Mouse (Mus musculus) hindbrain, embryonic 10.5 days (tissue): ENCODE measurements around the gene Nubp1. TPM values are rescaled to one million over a fixed set of nuclear protein-coding genes. Genes with fewer than 3 reads are reported as not detected.

Experiments used
- DNase-seq: peaks from one replicate; pipeline ENCODE4 v3.0.0-alpha.2; 2017; ENCODE audit warnings: low spot score
- H3K27ac ChIP-seq: fragments of 300-500 bp; sonication (generic); 2 replicates; pipeline ENCODE4 v1.5.1; 2016; ENCODE audit warnings: mild to moderate bottlenecking, moderate library complexity
- H3K27me3 ChIP-seq: fragments of 300-500 bp; sonication (generic); 2 replicates; pipeline ENCODE4 v1.6.1; 2016; ENCODE audit warnings: mild to moderate bottlenecking; ENCODE audit not compliant: poor library complexity, insufficient read depth, severe bottlenecking
- H3K36me3 ChIP-seq: fragments of 300-500 bp; sonication (generic); 2 replicates; pipeline ENCODE4 v1.6.1; 2016; ENCODE audit warnings: mild to moderate bottlenecking, moderate library complexity
- H3K4me1 ChIP-seq: fragments of 300-500 bp; sonication (generic); replicated peaks from 2 replicates; pipeline ENCODE4 v1.6.1; 2016; ENCODE audit warnings: mild to moderate bottlenecking
- H3K4me3 ChIP-seq: fragments of 300-500 bp; sonication (generic); 2 replicates; pipeline ENCODE4 v1.5.1; 2016; ENCODE audit warnings: mild to moderate bottlenecking, moderate library complexity
- H3K9me3 ChIP-seq: fragments of 300-500 bp; sonication (generic); 2 replicates; pipeline ENCODE4 v1.6.1; 2016; ENCODE audit warnings: mild to moderate bottlenecking, moderate library complexity
- WGBS: fragments of 180-500 bp; shearing (Covaris S2); methylation state at CpG from one replicate; pipeline ENCODE4 v1.1.7; 2016; 5-methylcytosine and 5-hydroxymethylcytosine counted together
- polyA plus RNA-seq: library from polyadenylated mRNA; unstranded; fragments of >200 nt; fragmentation: Nextera tagmentation; extraction: Ambion mirVana; gene quantifications from 2 replicates; pipeline ENCODE4 v1.2.1, GENCODE M21; 2016

The Nubp1 gene
- polyA plus RNA-seq, result 73.5 and 77.1 TPM in 2 replicates

DNA sequence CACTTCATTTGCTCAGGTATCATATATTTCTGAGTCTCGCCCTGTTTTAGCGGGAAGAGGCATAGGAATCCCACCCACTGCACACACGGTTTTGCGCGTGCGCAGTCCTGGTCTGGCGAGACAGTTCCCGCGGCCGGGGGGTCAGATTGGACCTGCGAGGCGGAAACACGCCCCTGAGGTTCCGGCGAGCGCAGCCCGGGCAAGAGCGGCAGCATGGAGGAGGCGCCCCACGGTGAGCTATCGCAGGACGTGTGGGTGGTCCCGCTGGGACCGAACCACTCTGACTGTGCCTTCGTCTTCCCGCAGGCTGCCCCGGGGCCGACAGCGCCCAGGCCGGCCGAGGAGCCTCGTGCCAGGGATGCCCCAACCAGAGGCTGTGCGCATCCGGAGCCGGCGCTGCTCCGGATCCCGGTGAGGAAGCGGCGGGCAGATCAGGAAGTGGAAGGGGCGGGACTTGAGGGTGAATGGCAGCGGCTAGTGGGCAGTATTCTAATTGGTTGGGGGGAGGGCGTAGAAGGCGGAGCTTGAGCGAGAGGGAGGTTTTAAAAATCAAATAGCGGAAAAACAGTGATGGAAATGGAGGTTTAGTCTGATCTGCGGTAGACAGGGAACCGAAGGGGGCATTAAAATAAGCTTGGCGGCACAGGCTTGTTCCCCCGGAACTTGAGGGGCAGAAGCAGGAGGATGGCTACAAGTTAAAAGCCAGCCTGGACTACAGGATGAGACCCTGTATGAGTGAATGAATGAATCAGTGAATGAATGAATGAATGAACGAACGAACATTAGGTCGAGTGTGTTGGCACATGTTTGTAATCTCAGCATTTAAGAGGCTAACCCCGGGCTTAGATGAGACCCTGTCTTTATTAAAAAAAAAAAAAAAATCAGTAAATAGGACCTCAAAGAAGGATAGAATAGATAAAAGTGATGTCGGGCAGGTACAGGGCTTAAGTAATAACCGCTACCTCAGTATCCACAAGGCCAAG lies at the start of gene Nubp1:
Gene Nubp1, plus strand, starts transcription at position 185 of the 983 bp plus-strand sequence.
- Histone ChIP-seq H3K4me3 (peak within 1 kb of the TSS; percentile 72), H3K4me1 (peaks cover 20% of the 10 kb centered on the region), H3K27me3 (no peaks in the 10 kb centered on the region), H3K27ac (peak within 1 kb of the TSS; percentile 98), H3K9me3 (peaks cover 5% of the 10 kb centered on the region; the same call in 1 of the 2 replicates), H3K36me3 (peaks cover 40% of the 10 kb centered on the region)
- WGBS, result 3% methylated on average over 56 of the region's 56 CpGs
- peak; percentile 97 for DNase-seq

DNA sequence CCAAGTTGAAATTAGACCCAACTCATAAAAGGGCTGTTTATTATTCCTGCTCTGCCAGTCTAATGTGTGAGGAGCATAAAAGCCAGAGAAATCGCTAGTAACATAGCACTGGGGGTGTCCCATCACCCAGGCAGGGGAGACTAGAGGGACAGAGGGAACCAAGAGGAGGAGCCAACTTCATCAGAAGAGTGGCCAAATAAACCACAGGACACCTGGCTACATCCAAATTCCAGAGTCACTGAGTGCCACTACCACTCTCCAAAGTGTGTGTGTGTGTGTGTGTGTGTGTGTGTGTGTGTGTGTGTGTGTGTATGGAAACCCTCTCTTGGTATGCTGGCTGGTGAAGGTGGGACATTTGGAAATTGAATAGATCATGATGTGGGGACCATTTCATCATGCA lies 48.7 kb upstream of the Nubp1 start:
- peaks cover 11% of the 10 kb centered on the region for H3K4me1 ChIP-seq

DNA sequence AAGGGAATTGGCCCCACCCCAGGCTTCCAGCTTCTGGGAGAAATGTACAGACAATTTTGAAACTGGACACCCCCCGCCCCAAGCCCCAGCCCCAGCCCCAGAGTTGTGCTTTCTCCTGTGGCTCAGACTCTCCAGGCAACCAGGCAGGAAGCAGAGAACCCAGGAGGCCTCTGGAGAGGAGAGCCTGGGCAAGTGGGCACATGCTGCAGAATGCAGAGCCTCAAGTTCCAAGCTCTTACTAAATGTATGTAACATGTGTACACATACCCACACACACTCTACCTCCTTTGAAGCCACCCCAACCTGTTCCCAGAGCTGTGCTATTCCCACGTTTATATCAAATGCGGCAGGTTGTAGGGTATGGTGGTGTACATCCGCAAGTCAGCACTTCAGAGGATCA lies 46.0 kb upstream of the Nubp1 start:
- WGBS, result 82% methylated on average over 4 of the region's 4 CpGs
- H3K4me1 ChIP-seq, result peaks cover 21% of the 10 kb centered on the region
- peak overlapping the region; percentile 35; the same call in 1 of the 2 replicates for H3K27ac ChIP-seq
- H3K9me3 ChIP-seq, result no peaks in the 10 kb centered on the region
- H3K4me3 ChIP-seq, result no peak overlapping the region
- H3K27me3 ChIP-seq, result no peaks in the 10 kb centered on the region
- H3K36me3 ChIP-seq, result no peaks in the 10 kb centered on the region
- DNase-seq, result no peak

More for the DNA sequence above, 48.7 kb upstream of the Nubp1 start:
- DNase-seq, result no peak
- H3K27me3 ChIP-seq, result 0 out of 2 replicates have a peak, but pooled peaks cover 5% of the 10 kb centered on the region
- 83% methylated on average over 1 of the region's 1 CpGs for WGBS
- no peaks in the 10 kb centered on the region for H3K36me3 ChIP-seq
- no peak overlapping the region for H3K27ac ChIP-seq
- no peak overlapping the region for H3K4me3 ChIP-seq
- H3K9me3 ChIP-seq, result no peaks in the 10 kb centered on the region

DNA sequence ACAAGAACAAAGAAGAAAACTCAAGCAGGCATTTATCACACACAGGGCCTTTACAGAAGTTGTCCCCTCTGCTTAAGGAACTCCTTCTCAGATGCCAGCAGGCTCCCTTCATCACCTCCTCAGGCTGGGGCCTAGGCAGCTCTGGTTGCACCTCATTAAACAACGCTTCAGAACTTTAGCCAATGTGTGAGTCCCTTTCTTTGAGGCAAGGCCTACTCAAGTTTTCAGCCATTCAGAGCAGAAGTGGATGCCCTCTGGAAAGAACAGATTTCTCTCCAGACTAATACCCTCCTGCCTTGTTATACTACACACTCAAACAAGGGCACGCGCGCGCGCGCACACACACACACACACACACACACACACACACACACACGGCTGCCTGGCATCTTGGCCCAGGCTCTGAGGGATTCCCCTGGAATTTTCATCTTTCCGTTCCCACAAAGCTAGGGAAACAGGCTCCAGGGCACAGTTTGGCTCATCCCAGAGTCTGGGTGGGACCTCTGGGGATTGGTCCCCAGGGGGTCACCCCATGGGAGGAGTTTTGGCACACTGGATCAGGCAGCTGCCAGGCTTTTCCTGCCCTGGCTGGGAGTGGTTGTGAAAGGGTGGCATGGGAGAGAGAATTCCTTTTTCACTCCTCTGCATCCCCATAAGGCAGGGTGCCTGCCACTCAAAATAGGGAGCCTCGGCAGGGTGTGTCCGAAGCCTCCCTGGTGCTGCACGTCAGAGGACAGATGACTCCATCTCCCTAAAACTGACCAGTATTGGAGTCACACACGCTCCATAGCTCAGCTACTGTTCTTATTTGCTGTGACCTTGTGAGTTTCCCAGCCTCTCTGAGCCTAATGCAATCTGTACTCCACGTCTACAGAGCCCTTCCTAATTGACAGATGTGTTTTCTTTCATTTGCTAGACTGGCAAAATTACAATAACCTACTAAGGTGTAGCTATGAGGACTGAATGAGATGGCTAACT lies 45.2 kb upstream of the Nubp1 start:
- peak overlapping the region; percentile 40; the same call in 1 of the 2 replicates for H3K27ac ChIP-seq
- H3K36me3 ChIP-seq, result no peaks in the 10 kb centered on the region
- no peaks in the 10 kb centered on the region for H3K9me3 ChIP-seq
- H3K4me1 ChIP-seq, result peaks cover 24% of the 10 kb centered on the region
- WGBS, result 77% methylated on average over 14 of the region's 14 CpGs
- H3K27me3 ChIP-seq, result no peaks in the 10 kb centered on the region
- no peak for DNase-seq
- H3K4me3 ChIP-seq, result no peak overlapping the region

DNA sequence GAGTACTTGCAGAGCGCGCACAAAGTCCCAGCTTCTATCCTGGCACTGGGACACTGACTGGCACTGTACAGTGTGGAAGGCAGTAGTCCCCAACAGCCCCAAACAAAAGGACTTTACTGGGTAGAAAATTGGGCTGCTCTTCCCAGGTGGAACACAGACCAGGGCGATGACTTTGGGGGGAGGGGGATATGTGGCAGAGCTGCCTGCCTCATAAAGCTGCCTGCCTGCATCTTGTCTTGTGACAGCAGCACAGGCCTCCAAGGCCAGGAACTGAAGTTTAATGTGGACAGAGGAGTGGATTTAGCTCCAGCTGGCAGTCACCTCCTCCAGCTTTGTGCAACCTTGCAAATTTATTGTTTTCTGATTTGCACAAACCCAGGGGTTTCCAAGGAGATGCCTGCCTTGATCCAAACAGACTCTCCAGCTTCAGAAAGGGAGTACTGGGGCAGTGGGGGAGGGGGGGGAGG lies 42.2 kb upstream of the Nubp1 start:
- Histone ChIP-seq H3K4me3 (no peak overlapping the region), H3K4me1 (peaks cover 26% of the 10 kb centered on the region), H3K36me3 (no peaks in the 10 kb centered on the region), H3K27me3 (no peaks in the 10 kb centered on the region), H3K27ac (peak overlapping the region; percentile 63), H3K9me3 (no peaks in the 10 kb centered on the region)
- DNase-seq, result peak; percentile 12
- 69% methylated on average over 3 of the region's 3 CpGs for WGBS

DNA sequence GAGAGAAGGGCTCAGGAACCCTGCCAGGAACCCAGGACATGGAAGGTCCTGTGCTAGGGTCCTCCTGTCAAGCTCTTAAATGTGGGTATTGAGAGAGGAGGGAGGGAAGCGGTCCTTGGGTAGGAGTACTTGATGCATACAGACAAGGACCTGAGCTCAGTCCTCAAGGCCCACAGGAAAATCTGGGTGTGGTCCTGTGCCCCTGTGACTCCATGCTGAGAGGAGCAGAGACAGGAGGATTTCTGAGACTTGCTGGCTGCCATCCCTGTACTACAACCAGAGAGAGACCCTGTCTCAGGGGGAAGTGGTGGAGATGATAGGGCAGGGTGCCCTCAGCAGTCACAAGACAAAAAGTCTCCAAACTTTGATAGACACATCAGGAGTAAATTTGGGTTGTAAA lies 41.8 kb upstream of the Nubp1 start:
- Histone ChIP-seq H3K27me3 (no peaks in the 10 kb centered on the region), H3K9me3 (no peaks in the 10 kb centered on the region), H3K27ac (peak overlapping the region; percentile 63; the same call in 1 of the 2 replicates), H3K4me3 (no peak overlapping the region), H3K4me1 (peaks cover 29% of the 10 kb centered on the region), H3K36me3 (no peaks in the 10 kb centered on the region)
- no peak for DNase-seq
- WGBS, result 84% methylated on average over 1 of the region's 1 CpGs

DNA sequence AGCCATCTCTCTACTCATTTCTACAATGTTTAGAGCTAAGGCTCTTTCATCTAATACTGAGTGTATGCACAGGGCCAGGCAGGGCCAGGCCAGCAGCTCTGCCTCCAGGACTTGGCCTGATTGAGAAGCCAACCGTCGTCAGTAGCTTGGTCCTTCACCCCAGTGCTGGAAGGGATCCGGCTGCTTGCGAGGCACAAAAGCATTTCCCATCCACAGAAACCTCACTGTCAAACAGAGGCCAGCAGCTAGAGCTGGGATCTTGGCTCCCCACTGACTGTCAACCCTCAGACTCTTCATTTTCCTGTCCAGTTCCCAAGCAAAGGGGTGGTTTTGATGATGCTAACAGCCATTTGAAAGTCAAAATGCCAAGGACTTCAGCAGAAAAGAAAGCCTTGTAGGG lies 39.4 kb upstream of the Nubp1 start:
- Histone ChIP-seq H3K36me3 (no peaks in the 10 kb centered on the region), H3K27me3 (no peaks in the 10 kb centered on the region), H3K9me3 (no peaks in the 10 kb centered on the region), H3K4me1 (peaks cover 25% of the 10 kb centered on the region), H3K27ac (no peak overlapping the region), H3K4me3 (no peak overlapping the region)
- DNase-seq, result no peak
- 84% methylated on average over 4 of the region's 4 CpGs for WGBS

DNA sequence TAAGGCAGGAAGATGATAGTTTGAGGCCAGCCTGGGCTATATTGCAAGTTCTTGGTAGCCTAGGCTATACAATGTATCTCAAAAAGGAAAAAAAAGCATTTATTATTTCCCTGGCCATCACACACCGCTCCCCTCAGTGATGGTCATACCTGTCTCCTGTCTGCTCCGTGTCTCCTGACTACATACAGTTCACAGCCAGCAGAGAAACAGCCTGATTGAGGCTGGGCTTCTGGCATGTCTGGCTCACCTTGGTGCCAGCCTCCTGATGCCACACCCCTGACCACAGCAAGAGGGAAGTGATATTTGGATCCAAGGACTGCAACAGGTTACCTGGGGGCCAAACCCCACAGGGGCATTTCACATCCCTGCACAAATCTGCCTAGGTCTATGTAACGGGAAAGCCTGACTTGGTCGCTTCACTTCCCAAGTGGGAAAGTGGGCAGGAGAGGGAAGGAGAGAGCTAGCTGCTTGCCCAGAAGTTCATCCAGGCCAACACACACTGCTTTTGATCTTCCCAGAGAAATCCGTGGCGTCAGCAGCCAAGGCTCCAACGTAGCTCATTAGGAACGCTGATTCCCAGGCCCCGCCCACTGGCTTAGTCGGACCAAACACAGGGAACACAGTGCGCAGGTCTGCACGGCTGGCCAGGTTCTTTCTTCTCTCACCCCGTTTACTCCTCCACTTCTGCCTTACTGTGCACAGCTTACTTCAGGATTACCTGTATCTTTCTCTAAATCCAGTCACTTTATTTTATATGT lies 37.3 kb upstream of the Nubp1 start:
- WGBS, result 22% methylated on average over 13 of the region's 13 CpGs
- Histone ChIP-seq H3K4me3 (peak overlapping the region; percentile 27), H3K4me1 (peaks cover 18% of the 10 kb centered on the region), H3K36me3 (no peaks in the 10 kb centered on the region), H3K9me3 (no peaks in the 10 kb centered on the region), H3K27ac (peak overlapping the region; percentile 41; the same call in 1 of the 2 replicates), H3K27me3 (no peaks in the 10 kb centered on the region)
- DNase-seq, result peak; percentile 60

DNA sequence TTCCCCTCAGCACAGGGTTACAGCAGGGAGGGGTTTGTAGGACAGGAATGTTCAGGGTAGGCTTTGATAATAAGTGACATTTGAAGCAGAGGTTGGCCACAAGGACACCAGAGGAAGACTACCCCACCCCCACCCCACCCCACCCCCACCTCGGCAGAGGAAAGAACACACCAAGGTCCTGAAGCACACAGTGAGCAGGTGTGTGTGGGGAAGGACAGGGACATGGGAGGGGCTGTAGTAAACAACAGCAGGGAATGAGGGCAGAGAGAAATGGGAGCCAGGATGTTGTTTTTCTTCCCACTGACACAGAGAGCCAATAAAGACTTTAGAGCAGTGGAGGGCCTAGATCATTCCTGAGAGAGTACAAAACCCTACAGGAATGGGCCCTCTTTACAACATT lies 34.5 kb upstream of the Nubp1 start:
- no peak overlapping the region for H3K27ac ChIP-seq
- no peaks in the 10 kb centered on the region for H3K27me3 ChIP-seq
- WGBS, result 52% methylated on average over 1 of the region's 1 CpGs
- H3K36me3 ChIP-seq, result no peaks in the 10 kb centered on the region
- H3K9me3 ChIP-seq, result no peaks in the 10 kb centered on the region
- peaks cover 6% of the 10 kb centered on the region for H3K4me1 ChIP-seq
- DNase-seq, result no peak
- no peak overlapping the region for H3K4me3 ChIP-seq

DNA sequence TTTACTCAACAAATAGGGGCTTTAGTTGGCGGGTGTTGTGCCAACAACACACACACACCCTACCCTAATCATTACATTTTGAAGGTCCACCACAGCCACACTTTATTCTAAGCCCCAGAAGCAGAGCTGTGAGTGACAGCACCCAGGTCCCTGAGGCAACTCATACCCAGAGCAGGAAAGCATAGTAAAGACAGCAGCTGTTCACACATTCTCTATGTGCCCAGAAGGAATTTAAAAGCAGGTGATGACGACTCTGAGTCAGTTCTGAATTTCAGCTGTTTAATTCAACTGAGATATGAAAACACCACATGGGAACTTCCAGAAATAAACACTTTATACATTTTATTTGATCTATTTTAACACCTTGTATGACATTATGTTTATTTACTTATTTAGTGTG lies 32.2 kb upstream of the Nubp1 start:
- H3K9me3 ChIP-seq, result no peaks in the 10 kb centered on the region
- no peaks in the 10 kb centered on the region for H3K27me3 ChIP-seq
- WGBS, result 72% methylated on average over 2 of the region's 2 CpGs
- no peak overlapping the region for H3K27ac ChIP-seq
- peaks cover 6% of the 10 kb centered on the region for H3K4me1 ChIP-seq
- DNase-seq, result no peak
- H3K4me3 ChIP-seq, result no peak overlapping the region
- no peaks in the 10 kb centered on the region for H3K36me3 ChIP-seq

DNA sequence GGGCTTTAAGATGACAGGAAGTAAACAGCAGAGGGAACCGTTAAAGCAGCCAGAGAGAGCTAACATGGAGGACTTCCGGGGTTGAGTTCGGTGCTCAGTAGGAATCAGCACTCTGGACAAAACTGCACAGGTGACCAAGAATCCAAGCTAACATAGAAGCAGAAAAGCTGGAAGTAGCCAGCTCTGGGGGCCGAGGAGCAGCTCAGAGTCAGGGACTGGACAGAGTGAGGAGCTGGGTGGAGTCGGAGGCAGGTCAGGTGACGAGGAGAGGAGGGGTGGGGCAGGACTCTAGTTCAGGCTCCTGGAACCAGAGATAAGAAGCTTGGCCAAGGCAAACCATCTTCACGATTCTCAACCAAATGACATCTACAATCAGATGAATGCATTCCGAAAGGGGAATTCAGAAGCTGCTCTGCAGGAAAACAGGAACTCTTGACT lies 27.7 kb upstream of the Nubp1 start:
- Histone ChIP-seq H3K4me1 (peaks cover 7% of the 10 kb centered on the region; the same call in 1 of the 2 replicates), H3K36me3 (no peaks in the 10 kb centered on the region), H3K9me3 (no peaks in the 10 kb centered on the region), H3K4me3 (peak overlapping the region; percentile 27), H3K27me3 (peaks cover 3% of the 10 kb centered on the region), H3K27ac (no peak overlapping the region)
- no peak for DNase-seq
- WGBS, result 37% methylated on average over 8 of the region's 8 CpGs

DNA sequence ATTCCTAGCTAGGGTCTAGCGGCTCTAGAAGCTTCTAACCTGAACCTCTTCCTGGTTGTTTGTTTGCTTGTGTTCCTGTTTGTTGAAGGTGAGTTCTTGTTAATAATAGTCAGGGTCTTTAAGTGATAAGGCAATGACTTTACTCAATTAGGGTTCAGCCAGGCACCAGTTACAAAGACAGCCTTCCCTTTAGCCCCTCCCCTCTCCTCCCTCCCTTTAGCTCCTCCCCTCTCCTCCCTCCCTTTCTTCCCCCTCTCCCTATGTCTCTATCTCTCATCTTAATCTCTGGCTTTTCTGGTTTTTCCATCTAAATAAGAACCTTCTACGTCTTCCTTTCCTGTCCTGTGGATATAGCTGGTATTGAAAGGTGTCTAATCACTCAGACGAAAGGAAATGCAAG lies 27.2 kb upstream of the Nubp1 start:
- Histone ChIP-seq H3K36me3 (no peaks in the 10 kb centered on the region), H3K4me1 (peaks cover 7% of the 10 kb centered on the region; the same call in 1 of the 2 replicates), H3K4me3 (no peak overlapping the region; the same call in 1 of the 2 replicates), H3K27ac (no peak overlapping the region), H3K27me3 (peaks cover 3% of the 10 kb centered on the region), H3K9me3 (no peaks in the 10 kb centered on the region)
- no peak for DNase-seq
- 64% methylated on average over 3 of the region's 3 CpGs for WGBS
